Mouse (Mus musculus) subcutaneous adipose tissue, adult 2 months (tissue): ENCODE results near the gene Slc2a13. TPM values are rescaled to one million over a fixed set of nuclear protein-coding genes. Genes with fewer than 3 reads are reported as not detected.

Source experiments
- polyA plus RNA-seq: library from polyadenylated mRNA; depleted of rRNA; stranded (reverse); fragments of >200 nt; gene quantifications from 2 replicates; pipeline ENCODE4 v1.2.3, GENCODE M21; 2012; ENCODE audit warnings: low replicate concordance; rRNA removed

Slc2a13 gene
- polyA plus RNA-seq, result 3.2 and 6.7 TPM in 2 replicates

GRCm38 (mm10) chr15:91573111-91573538 is at the start of gene Slc2a13:
Slc2a13 (minus strand) TSS chr15:91573261.

Other genes starting within 250 kb of the Slc2a13 start
- 3.1 and 4.2 TPM in 2 replicates for gene Lrrk2, start 99.9 kb upstream of the Slc2a13 start, polyA plus RNA-seq